Mouse (Mus musculus): ENCODE measurements around the gene Samd10.

Samd10 gene

GRCm38 (mm10) chr2:181598454-181599351, at the start of gene Samd10:
Samd10 (minus strand) TSS chr2:181599212.
- DNase-seq, result peak; percentile 70 to 84

GRCm38 (mm10) chr2:181646626-181647472, 47.8 kb upstream of the Samd10 start:
- no peak for DNase-seq

GRCm38 (mm10) chr2:181645666-181646065, 46.7 kb upstream of the Samd10 start:
- no peak for DNase-seq

- DNase-seq, result peak; percentile 52 to 69
Measured at GRCm38 (mm10) chr2:181644361-181644760, 45.3 kb upstream of the Samd10 start.

- DNase-seq, result no peak
Measured at GRCm38 (mm10) chr2:181635865-181636264, 36.9 kb upstream of the Samd10 start.

- DNase-seq, result no peak
Measured at GRCm38 (mm10) chr2:181632624-181633023, 33.6 kb upstream of the Samd10 start.

- DNase-seq, result no peak
Measured at GRCm38 (mm10) chr2:181628471-181628870, 29.5 kb upstream of the Samd10 start.

- peak; percentile 14 to 63 for DNase-seq
Measured at GRCm38 (mm10) chr2:181623401-181623800, 24.4 kb upstream of the Samd10 start.

GRCm38 (mm10) chr2:181618761-181619495, 19.9 kb upstream of the Samd10 start:
- no peak for DNase-seq

- no peak for DNase-seq
Measured at GRCm38 (mm10) chr2:181602367-181602766, 3.4 kb upstream of the Samd10 start.

- no peak for DNase-seq
Measured at GRCm38 (mm10) chr2:181601751-181602145, 2.7 kb upstream of the Samd10 start.

GRCm38 (mm10) chr2:181600828-181601750, 2.1 kb upstream of the Samd10 start:
- DNase-seq, result peak; percentile 98

- no peak for DNase-seq
Measured at GRCm38 (mm10) chr2:181600226-181600758, 1.3 kb upstream of the Samd10 start.

GRCm38 (mm10) chr2:181597378-181598061, 1.5 kb downstream of the Samd10 start:
- no peak for DNase-seq

- DNase-seq, result no peak
Measured at GRCm38 (mm10) chr2:181596221-181596960, 2.6 kb downstream of the Samd10 start.

- peak; percentile 67 to 72 for DNase-seq
Measured at GRCm38 (mm10) chr2:181594946-181595696, 3.9 kb downstream of the Samd10 start.

GRCm38 (mm10) chr2:181593937-181594336, 5.1 kb downstream of the Samd10 start:
- DNase-seq, result no peak

- no peak for DNase-seq
Measured at GRCm38 (mm10) chr2:181593042-181593421, 6.0 kb downstream of the Samd10 start.
